Mouse (Mus musculus): ENCODE results near the gene Cldn22.
"Not testable (repeated sequence)": the region's sequence is repeated elsewhere in the genome, so short reads cannot be mapped to it uniquely, and the experiment has no call there.

Cldn22 gene

DNA sequence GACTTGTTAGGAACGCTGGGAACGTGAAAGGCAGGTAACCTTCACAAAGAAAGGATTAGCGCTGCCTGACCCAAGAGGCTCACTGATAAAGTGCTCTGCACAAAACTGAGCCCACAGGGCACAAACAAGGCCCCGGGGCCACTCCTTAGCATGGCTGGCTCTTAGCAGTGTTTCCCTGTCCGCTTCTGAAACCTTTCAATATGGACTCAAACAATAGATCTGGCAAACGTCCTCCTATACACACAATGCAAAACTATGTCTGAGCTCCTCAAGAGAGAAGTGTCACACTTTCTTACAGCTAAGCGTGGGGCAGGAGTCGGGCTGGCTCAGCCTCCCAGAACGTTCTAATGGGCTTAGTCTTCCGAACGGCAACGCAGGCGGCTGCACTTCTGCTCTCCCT is at the start of gene Cldn22:
Gene Cldn22, plus strand, starts transcription at position 301 of the 400 bp plus-strand sequence.
- no peak for DNase-seq (ENCODE audit: inconsistent age in 2 of 2, low spot score in 1 of 2)

DNA sequence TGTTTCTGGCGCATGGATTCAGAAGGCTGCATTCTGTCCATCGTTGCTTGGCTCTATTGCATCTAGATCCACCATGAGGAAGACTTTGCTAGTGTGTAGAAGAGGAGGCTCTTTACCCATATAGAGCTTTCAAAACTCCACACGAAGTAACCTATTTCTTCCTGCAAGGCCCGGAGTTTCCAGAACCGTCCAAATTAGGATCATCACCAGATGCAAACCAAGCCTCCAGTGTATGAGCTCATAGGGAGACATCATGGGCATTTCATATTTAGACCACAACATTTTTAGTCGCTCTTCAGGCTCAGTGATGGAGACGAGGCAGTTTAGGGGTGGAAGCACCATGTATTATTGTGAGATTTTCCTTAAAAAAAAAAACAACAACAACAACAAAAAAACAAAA is 46.9 kb upstream of the Cldn22 start:
- DNase-seq (ENCODE audit: inconsistent age in 2 of 2, low spot score in 1 of 2), result no peak

DNA sequence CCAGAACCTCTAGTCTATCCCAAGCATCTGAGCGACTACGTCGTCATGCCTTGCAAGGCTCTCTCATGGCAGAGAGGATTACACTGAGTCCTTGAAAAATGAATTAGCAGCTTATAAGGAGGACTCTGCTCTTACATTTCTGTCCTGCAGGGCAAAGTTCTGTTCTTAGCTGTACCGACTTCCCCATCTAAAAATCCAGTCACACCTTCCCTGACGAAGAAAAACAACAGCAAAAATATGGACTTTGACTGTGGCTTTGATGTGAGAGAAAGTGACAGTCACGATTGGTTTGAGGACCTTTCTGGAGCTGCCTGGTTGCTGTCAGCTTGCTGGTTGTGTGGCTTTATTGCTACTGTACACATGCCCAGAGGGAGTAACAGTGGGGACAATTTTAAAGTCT is 44.7 kb upstream of the Cldn22 start:
- no peak for DNase-seq (ENCODE audit: inconsistent age in 2 of 2, low spot score in 1 of 2)

DNA sequence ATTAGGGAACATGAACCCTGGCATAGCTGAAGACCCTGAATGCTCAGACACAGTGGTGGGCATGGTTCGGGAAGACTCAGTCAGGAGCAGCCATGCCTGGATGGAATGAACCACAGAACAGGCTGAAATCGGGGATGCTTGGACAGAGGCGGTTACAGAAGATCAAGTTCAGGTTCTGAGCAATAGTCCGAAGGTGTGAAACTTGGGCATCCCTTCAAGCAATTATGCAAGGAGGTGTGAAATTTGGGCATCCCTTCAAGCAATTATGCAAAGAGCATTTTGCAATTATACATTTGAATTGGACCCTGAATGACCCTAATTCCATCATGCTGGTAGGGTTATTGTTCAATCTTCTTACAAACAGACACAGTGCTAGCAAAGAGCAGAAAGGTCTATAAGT is 42.4 kb upstream of the Cldn22 start:
- no peak for DNase-seq (ENCODE audit: inconsistent age in 2 of 2, low spot score in 1 of 2)

DNA sequence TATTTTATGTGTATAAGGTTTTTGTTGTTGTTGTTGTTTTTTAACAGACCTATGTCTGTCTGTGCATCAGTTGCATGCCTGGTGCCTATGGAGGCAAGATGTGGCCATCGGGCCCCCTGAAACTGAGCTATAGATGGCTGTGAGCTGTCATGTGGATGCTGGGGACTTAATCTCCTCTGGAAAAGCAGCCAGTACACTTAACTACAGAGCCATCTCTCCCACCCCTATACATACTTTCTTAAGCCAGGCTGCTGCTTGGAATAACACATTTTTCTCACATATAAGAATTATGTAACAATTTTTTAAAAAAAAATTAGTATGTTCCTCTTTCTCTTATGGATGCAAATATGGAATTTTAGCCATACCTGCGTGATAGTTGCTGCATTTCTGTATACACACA is 40.7 kb upstream of the Cldn22 start:
- DNase-seq (ENCODE audit: inconsistent age in 2 of 2, low spot score in 1 of 2), result no peak

DNA sequence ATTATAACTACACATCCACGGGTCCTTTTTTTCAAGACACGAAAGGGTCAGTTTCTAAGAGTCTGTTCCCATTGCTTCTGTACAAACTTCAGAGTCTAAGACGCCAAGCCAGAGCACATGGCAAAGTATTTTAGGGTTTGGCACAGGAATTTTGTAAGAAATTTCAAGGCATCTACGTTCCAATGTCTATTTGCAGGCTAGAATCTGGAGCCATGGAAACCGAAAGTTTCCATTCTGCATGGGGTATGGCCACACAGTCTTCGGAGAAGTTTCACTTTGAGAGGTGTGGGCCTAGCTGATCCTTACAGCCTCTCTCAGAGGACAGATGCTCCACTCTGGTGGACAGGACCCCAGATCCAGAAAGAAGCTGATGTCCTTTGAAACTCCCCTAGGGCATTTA is 40.3 kb upstream of the Cldn22 start:
- DNase-seq (ENCODE audit: inconsistent age in 2 of 2, low spot score in 1 of 2), result peak in 1 of 2 experiments; percentile 59

DNA sequence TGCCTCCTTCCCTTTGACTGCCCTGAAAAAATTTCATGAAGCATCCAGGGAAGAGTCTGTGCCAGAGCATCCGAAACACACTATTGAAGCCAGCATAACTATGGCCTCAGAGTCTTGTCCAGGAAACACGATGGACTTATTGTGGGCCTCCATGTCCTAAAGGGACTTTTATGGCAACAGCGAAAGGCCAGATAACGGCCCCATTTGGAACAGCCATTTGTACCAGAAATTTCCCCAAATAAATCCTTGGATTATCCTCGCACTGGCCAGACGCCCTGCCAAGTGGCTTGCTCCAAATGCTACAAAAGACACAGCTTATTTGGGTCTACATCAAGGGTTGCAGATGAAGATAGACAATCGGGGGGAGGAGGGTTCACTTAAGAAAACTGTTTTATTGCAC is 39.8 kb upstream of the Cldn22 start:
- DNase-seq (ENCODE audit: inconsistent age in 2 of 2, low spot score in 1 of 2), result no peak

DNA sequence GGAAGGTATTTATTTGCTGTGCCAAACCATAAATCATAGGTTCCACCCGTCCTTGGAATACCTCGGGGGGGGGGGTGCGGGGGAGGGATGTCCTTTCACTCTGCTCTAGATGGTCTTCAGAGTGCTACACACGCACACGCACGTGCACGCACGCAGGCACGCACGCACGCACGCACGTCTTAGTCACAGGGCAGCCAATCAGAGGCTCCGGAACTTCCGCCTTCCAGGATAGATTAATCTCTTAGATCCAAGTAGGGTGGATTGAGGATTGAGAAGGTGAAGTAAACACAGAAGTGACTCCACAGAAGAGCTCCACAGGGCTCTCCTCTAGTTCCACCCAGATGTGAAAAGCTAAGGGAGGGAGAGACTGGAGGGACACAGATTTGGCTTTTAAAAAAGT is 38.0 kb upstream of the Cldn22 start:
- DNase-seq (ENCODE audit: inconsistent age in 2 of 2, low spot score in 1 of 2), result peak; percentile 23 to 65

DNA sequence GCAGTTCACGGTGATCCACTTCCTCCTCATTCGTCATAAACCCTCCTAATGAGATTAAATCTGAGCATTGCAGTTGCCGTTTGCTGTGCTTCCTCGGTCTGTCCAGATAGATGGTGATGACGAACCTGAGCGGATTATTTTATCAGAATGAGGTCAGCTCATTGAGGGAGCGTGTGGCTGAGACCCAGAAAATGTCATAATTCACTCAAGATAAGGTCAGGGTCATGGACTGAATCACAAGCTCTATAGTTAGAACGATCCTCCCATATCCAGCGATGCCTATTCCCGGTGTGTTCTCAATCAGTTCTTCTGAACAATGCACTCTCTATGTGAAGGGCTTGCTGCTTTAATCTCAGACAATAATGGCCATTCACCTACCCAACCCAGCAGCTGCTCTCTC is 36.6 kb upstream of the Cldn22 start:
- peak; percentile 84 to 95 for DNase-seq (ENCODE audit: inconsistent age in 2 of 2, low spot score in 1 of 2)

DNA sequence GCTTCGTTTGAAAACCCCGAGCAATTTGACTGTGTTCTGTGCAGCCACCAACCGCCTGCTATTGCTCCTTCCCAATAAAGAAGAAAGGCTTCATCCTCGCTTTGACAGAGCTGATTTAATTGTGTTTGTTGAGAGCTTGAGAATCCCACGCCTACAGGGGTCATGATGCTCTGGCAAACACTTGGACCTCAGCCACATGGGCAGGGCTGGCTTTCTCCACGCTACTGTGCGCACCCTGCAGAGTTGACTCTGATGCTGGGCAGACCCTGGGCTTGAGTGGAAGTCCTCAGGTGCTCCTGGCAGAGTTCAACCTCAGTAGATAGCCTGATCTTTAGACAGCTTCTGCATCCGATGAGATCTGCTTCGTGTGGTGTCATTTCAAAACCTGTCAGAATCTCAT is 32.3 kb upstream of the Cldn22 start:
- DNase-seq (ENCODE audit: inconsistent age in 2 of 2, low spot score in 1 of 2), result no peak

DNA sequence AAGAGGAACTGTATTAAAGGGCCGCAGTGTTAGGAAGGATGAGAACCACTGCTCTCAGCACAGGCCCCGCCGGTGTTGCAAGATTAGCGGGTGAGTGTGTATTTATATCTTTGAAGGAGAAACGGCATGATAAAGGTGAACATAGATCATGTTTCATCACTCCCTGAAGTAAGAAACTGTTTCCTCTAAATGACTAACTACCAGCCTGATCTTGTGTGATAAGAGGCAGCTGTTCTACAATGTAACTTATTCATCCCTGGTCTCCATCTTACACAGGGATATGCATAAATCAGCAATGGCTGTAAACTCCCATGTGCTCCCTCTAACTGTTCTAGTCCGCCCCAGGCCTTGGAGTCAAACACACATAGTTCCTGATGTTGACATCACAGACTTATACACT is 24.8 kb upstream of the Cldn22 start:
- DNase-seq (ENCODE audit: inconsistent age in 2 of 2, low spot score in 1 of 2), result no peak

DNA sequence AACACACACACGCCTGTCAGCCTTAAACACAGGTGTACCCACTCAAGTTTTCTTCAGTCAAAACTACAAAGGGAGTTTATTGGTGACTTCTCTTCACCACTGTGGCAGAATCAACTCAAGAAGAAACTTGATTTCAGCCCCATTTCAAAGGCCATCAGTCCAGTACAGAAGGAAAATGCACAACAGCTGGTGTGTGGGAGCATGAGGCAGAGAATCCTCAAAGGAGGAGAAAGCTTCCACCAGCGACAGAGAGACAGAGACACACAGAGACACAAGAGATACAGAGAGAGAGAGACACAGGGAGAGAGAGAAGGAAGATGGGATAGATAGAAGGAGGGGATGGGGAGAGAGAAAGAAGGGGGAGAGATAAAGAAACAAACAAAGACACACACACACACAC is 21.9 kb upstream of the Cldn22 start:
- DNase-seq (ENCODE audit: inconsistent age in 2 of 2, low spot score in 1 of 2), result no peak

DNA sequence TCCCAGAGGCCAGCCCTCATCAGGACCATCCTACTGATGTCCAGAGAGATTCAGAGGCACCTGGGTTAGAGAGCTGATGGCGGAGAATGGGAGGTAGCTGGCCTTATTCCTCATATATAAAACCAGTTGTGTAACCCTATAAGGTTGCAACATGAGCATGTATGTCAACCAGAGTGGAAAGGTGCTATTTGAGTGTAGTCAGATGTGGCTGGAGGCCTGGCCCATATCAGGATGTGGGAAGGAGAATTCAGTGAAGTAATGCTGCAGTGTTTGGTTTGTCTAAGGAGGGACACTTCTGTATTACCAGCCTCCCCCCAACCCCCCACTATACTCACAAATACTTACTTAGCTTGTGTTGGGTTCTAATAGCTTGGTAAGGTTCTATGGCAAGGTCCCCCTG is 20.0 kb upstream of the Cldn22 start:
- no peak for DNase-seq (ENCODE audit: inconsistent age in 2 of 2, low spot score in 1 of 2)

DNA sequence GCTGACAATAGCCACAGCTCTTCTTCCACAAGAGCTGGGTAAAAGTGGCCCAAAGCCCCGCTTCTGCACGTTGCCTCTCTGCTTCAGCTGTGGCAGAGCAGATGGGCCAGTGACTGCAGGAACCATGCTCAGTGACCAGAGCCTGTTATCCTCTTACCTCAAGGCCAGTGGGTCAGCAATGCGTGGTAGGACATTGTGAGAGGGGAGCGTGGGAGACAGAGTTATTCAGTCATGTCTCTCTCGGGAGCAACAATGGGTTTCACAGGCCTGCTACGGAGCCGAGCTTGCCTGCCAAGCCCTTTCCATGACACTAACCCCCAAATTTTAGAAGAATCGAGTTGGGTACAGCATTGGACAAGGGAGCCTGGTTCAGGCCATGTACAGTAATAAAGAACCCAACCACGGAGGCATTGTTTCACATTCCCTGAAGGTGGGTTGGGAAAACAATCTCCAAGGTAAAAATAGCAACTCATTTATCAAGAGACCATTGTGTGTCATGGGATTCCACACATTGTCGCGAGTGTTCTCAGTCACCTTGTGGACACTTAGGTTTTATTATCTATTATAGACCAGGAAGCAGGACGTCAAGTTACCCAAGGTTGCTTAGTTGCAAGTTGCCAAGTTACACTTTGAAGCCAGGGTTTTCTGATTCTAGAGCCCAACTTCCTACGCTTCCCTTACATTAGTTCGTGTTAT is 14.2 kb upstream of the Cldn22 start:
- no peak for DNase-seq (ENCODE audit: inconsistent age in 2 of 2, low spot score in 1 of 2)

DNA sequence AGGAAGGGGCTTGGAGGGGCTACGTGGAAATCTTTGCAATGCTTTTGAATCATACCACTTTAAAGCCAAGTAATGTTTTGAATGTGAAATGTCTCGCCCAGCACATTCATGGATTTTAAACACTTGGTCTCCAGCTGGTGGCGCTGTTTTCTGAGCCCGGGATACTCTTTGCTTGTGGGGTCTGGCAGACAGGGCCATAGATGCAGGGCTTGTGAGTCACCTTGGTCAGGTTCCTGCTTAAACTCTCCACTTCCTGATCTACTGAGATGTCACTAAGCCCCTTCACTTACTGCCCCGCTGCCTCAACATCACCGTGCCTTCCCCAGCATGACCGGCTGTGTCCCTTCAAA is 13.6 kb upstream of the Cldn22 start:
- no peak for DNase-seq (ENCODE audit: inconsistent age in 2 of 2, low spot score in 1 of 2)

DNA sequence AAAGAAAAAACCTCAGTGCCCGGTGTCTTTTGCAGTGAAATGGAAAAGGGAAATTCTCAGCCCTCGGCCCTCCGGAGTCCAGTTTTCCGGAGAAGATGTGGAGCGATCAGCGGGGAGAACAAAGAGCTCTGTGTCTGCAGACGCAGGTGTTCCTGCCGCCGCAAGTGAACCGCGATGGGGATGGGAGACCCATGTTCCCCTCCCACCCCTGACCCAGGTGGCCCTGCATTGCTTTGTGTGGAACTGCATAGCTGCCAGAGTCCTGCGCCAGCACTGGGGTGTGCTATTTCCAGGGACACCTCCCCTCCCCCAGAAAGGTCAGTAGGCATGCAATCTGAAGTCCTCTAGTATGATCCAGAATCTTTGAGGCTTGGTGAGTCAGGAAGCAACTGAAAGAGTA is 13.1 kb upstream of the Cldn22 start:
- DNase-seq (ENCODE audit: inconsistent age in 2 of 2, low spot score in 1 of 2), result no peak

DNA sequence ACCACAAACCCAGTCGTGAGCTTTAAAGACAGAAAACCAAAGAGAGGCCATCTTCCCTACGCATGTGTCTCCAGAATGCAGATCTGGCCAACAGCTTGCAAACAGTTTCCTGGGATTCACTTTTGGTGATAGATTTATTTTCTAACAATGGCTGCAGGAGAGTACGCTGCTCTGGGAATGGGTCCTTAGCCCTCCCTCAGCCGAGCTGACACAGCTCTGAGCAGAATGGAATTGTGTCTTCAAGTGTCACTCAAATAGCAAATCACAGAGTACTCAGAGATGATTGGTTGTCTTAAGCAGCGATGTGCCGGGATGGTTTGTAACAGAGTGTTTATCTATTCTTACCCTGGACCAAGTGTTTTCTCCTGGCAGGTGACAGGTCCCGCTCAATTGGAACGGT is 5.2 kb upstream of the Cldn22 start:
- no peak for DNase-seq (ENCODE audit: inconsistent age in 2 of 2, low spot score in 1 of 2)

DNA sequence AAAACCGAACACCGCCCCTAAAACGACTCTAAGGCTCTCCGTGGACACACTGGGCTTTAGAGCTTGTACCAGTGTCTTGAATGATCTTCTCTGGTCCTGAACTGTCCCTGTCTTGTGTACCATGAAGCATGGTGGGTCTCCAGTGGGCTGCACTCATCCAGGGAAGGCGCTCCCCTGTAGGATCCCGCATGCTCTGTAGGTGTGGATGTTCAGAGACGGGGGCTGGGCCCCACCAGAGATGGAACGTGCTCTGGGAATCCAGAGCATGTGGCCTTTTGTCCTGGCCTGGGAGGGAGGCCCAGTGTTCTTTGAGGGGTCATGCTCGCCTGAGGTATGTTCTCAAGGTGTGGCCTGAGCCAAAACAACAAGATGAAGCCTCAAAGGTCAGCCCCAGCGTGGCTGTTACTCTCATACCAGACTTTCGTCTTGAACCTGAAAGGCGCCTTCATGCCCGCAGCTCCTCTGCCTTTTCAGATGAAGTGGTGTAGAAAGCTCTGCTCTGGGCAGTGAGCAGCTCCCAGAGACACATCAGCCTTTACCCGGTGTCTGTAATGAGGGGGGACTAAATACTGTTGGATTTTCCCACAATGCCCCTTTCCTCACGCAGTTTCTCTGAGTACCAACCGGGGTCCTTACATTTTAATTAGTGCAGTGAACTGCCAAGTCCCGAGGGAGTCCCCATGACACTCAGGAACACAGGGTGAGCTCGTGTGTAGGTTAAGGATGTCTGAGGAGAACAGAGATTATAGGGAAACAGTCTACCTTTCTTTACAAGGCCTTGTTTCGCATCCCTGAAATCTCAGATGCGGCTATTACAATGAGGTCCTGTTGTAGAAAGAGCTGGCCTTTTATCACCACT is 3.1 kb upstream of the Cldn22 start:
- no peak for DNase-seq (ENCODE audit: inconsistent age in 2 of 2, low spot score in 1 of 2)

DNA sequence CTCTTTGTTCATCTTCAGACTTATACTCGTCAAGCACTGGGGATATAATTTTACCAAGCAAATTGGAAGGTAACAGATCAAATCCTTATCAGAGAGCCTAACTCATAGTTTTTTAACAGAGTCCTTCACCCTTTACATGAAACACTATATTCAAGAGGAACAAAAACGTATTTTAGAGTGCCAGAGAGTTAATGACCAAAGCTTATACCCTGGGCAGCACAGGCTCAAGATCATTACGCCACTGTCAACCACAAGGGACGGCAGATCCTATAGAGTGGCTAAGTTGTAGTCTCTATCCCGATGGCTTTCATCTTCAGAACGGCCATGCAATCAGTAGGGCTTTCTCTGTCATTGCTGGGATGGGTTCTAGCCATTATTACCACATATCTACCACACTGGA is 2.4 kb upstream of the Cldn22 start, which contains the start of gene Cldn24:
Gene Cldn24, plus strand, starts transcription at position 301 of the 400 bp plus-strand sequence.
- no peak for DNase-seq (ENCODE audit: inconsistent age in 2 of 2, low spot score in 1 of 2)

DNA sequence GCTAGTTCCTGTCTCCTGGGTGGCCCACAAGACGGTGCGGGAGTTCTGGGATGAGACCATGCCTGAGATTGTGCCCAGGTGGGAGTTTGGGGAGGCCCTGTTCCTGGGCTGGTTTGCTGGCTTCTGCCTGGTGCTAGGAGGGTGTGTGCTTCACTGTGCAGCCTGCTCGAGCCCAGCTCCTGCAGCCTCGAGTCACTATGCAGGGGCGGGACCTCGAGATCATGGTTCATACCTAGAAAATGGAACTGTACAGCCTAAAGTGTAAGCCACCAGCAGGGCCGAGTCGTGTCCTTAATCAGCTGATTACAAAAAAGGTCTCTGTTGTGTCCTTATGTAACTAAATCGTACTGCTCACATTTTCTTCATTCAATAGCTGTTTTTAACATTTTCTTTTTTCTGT is 1.7 kb upstream of the Cldn22 start:
- not testable (repeated sequence) for DNase-seq (ENCODE audit: inconsistent age in 2 of 2, low spot score in 1 of 2)

DNA sequence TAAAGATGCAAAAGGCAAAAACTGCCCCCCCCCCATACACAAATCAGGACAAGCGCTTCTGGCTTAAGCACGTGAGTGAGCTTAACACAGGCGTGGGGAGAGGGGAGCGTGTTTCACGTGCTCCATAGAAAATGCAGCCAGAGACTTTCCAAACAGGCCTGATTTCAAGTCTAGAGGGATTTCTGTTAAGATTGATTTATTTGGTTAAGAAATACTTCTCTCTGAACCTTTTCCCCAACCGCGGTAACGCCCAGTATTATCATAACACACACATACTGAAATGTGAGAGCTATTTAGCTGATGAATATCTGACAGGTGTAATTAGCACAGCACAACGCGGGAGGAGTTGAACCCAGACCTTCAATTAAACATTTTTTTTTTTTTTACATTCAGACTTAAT is 505 bp upstream of the Cldn22 start:
- DNase-seq (ENCODE audit: inconsistent age in 2 of 2, low spot score in 1 of 2), result no peak

DNA sequence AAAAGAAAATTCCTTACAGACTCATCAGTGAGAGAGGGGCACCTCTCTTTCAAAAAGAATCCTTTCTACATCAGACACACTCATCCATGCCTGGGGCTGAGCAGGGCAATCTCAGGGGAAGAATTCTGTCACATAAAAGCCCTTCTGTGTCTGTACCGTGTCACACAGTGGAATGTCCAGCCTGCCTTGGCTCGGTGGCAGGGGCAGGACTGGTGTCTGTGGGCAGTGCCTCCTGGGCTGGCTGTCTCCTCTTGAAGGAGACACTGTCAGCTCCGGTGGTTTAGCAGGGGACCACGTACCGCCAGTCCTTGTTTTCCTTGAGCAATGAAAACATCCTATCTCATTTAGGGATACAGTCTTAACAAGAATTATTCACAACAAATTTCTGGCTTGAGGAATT is 1.3 kb downstream of the Cldn22 start:
- DNase-seq (ENCODE audit: inconsistent age in 2 of 2, low spot score in 1 of 2), result no peak

DNA sequence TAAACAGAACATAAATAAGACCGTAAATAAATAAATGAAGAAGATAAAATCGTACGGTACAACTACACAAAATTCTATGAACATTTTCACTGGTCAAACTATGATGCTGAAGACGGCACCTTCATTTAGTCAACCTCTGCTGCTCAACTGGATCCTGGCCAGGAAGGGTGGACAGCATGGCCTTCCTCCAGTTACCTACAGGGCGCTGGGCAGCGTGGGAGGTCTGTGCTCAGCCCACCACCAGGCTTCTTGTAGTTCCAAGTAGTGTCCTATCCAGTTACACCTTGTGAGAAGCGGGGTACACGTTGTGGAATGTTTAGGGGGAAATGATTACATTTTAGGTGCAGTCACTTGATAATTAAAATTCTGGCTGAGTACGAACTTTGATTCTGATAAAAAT is 2.6 kb downstream of the Cldn22 start:
- DNase-seq (ENCODE audit: inconsistent age in 2 of 2, low spot score in 1 of 2), result no peak
